Comparison of ENCODE assay signal across 13 mouse cellular contexts in genomic region chr5:116029071-116029470, GRCm38 (mm10). TPM values are rescaled to one million over a fixed set of nuclear protein-coding genes. Genes with fewer than 3 reads are reported as not detected.
DNase-seq lines count a peak whose midpoint lies in the region; ATAC-seq and TF ChIP-seq lines count a peak whose summit lies in the region.
"Had no signal": no experiment of that assay in that cellular context is flagged by ENCODE, and none has a peak within 500 bp of the region (broad histone marks: within the 10 kb centered on the region; RNA-seq: fewer than 3 reads in every experiment).

No protein-coding gene starts in this region.

- no peak overlapping the region for H3K4me2 ChIP-seq in heart, embryonic 16.5 days (ENCODE audit: low read depth, low read length)
- peak overlapping the region; percentile 24 for H3K4me2 ChIP-seq in liver, postnatal 0 days (ENCODE audit: low read depth, low read length)
- H3K4me2 ChIP-seq: midbrain, embryonic 12.5 days had no signal

- peak; percentile 87 for TF ChIP-seq EP300 in liver, postnatal 0 days (IDR thresholded peaks at IDR 0.05; ENCODE audit: low read depth)

- DNase-seq in heart, adult 18-20 months, result no peak
- peak; percentile 50 for DNase-seq in liver, postnatal 0 days
- peak; percentile 67 to 80 for DNase-seq in thymus, postnatal 36 days
- no peak for DNase-seq in hindbrain, embryonic 10.5 days (ENCODE audit: low spot score)
- no peak for DNase-seq in gastrocnemius, postnatal 14 days
- no peak for DNase-seq in embryo, embryonic 10.5 days (ENCODE audit: low spot score)
- DNase-seq: kidney, adult 2 months had no signal

- peaks cover 5% of the 10 kb centered on the region; the same call in 1 of the 2 replicates for H3K4me1 ChIP-seq in heart, embryonic 16.5 days (ENCODE audit: control insufficient read depth, insufficient read depth, low read length)
- H3K4me1 ChIP-seq in liver, postnatal 0 days (ENCODE audit: insufficient read depth), result peaks cover 29% of the 10 kb centered on the region
- H3K4me1 ChIP-seq in hindbrain, embryonic 10.5 days (replicated peaks), result peaks cover 12% of the 10 kb centered on the region

- peak overlapping the region; percentile 11; the same call in 1 of the 2 replicates for H3K27ac ChIP-seq in heart, embryonic 16.5 days (ENCODE audit: low read length)
- peak overlapping the region; percentile 79 for H3K27ac ChIP-seq in liver, postnatal 0 days (ENCODE audit: low read depth)
- no peak overlapping the region for H3K27ac ChIP-seq in hindbrain, embryonic 10.5 days
- H3K27ac ChIP-seq: midbrain, embryonic 12.5 days had no signal

- intact Hi-C loops in gastrocnemius, postnatal 14 days (cut with DNase I; ENCODE audit: low total_unique reads), result no loop called here

- 0 out of 2 replicates have a peak, but pooled peaks have one; percentile 7 for TF ChIP-seq CTCF in liver, postnatal 0 days (IDR thresholded peaks at IDR 0.05; ENCODE audit: low read depth)

- no peaks in the 10 kb centered on the region for H3K9me3 ChIP-seq in heart, embryonic 16.5 days (replicated peaks; ENCODE audit: control insufficient read depth, low read length)
- no peaks in the 10 kb centered on the region for H3K9me3 ChIP-seq in liver, postnatal 0 days (ENCODE audit: low read length)
- H3K9me3 ChIP-seq in hindbrain, embryonic 10.5 days, result no peaks in the 10 kb centered on the region
- H3K9me3 ChIP-seq: midbrain, embryonic 12.5 days had no signal

- no peaks in the 10 kb centered on the region for H3K36me3 ChIP-seq in heart, embryonic 16.5 days (ENCODE audit: control insufficient read depth, insufficient read depth)
- no peaks in the 10 kb centered on the region for H3K36me3 ChIP-seq in liver, postnatal 0 days (replicated peaks; ENCODE audit: insufficient read depth, low read length)
- H3K36me3 ChIP-seq in hindbrain, embryonic 10.5 days, result no peaks in the 10 kb centered on the region
- H3K36me3 ChIP-seq: midbrain, embryonic 12.5 days had no signal

- peaks cover 2% of the 10 kb centered on the region for H3K27me3 ChIP-seq in heart, embryonic 16.5 days (ENCODE audit: control insufficient read depth, insufficient read depth, low read length)
- H3K27me3 ChIP-seq in liver, postnatal 0 days (ENCODE audit: insufficient read depth, low read length), result no peaks in the 10 kb centered on the region
- H3K27me3 ChIP-seq in hindbrain, embryonic 10.5 days (ENCODE audit: insufficient read depth, poor library complexity, severe bottlenecking), result peaks cover 5% of the 10 kb centered on the region; the same call in 1 of the 2 replicates

- no peak; the same call in 1 of the 2 replicates for ATAC-seq in heart, embryonic 16.5 days (replicated peaks; ENCODE audit: extremely low read depth, insufficient read depth, low FRiP score)
- peak; percentile 21 for ATAC-seq in erythroblast, adult 5-6 weeks (replicated peaks; ENCODE audit: low FRiP score, poor library complexity, severe bottlenecking)
- ATAC-seq in liver, postnatal 0 days, result peak; percentile 22

- no peak overlapping the region for H3K4me3 ChIP-seq in heart, embryonic 16.5 days (ENCODE audit: low read length)
- no peak overlapping the region for H3K4me3 ChIP-seq in liver, postnatal 0 days (ENCODE audit: low read depth, low read length)
- no peak overlapping the region for H3K4me3 ChIP-seq in hindbrain, embryonic 10.5 days
- H3K4me3 ChIP-seq: midbrain, embryonic 12.5 days had no signal

- H3K9ac ChIP-seq in heart, embryonic 16.5 days (ENCODE audit: low read length), result no peak overlapping the region
- H3K9ac ChIP-seq in liver, postnatal 0 days (replicated peaks), result no peak overlapping the region
- H3K9ac ChIP-seq: midbrain, embryonic 12.5 days had no signal

- 36% methylated on average over 7 of the region's 7 CpGs for WGBS in heart, embryonic 16.5 days
- WGBS in liver, postnatal 0 days (ENCODE audit: insufficient replicate concordance), result 31% methylated on average over 7 of the region's 7 CpGs
- 79% methylated on average over 7 of the region's 7 CpGs for WGBS in hindbrain, embryonic 10.5 days

RNA-seq across cellular contexts. Expression of gene Prkab1, which starts 4.8 kb away (rescaled TPM):
- 37.8 and 43.9 TPM in 2 replicates for polyA plus RNA-seq in heart, embryonic 16.5 days (2015; fragmentation: Nextera tagmentation; extraction: Ambion mirVana)
- total RNA-seq in heart, adult 18-20 months (2021), result 10 to 100 TPM; 48.7 to 59.5 TPM
- 71.5 and 102 TPM in 2 replicates for total RNA-seq in erythroblast, adult 5-6 weeks (2015; ENCODE audit: low replicate concordance)
- 50.3 and 72.4 TPM in 2 replicates for total RNA-seq in erythroblast, adult 5-6 weeks (2017; ENCODE audit: low replicate concordance)
- polyA plus RNA-seq in liver, postnatal 0 days (2015; fragmentation: Nextera tagmentation; extraction: Ambion mirVana), result 51.6 and 51.8 TPM in 2 replicates
- 68.3 and 72.0 TPM in 2 replicates for polyA plus RNA-seq in hindbrain, embryonic 10.5 days (2016; fragmentation: Nextera tagmentation; extraction: Ambion mirVana)
- total RNA-seq in gastrocnemius, postnatal 14 days (2021), result 10 to 100 TPM; 13.1 to 14.1 TPM

RNA-seq across cellular contexts. Expression of gene Tmem233, which starts 54.0 kb away (rescaled TPM):
- polyA plus RNA-seq in heart, embryonic 16.5 days (2015; fragmentation: Nextera tagmentation; extraction: Ambion mirVana), result not detected in 2 replicates
- total RNA-seq in heart, adult 18-20 months (2021), result not detected
- not detected in 2 replicates for total RNA-seq in erythroblast, adult 5-6 weeks (2015; ENCODE audit: low replicate concordance)
- total RNA-seq in erythroblast, adult 5-6 weeks (2017; ENCODE audit: low replicate concordance), result not detected in 2 replicates
- polyA plus RNA-seq in liver, postnatal 0 days (2015; fragmentation: Nextera tagmentation; extraction: Ambion mirVana), result not detected in 2 replicates
- not detected in 2 replicates for polyA plus RNA-seq in hindbrain, embryonic 10.5 days (2016; fragmentation: Nextera tagmentation; extraction: Ambion mirVana)
- 10 to 100 TPM; 54.1 to 75.2 TPM for total RNA-seq in gastrocnemius, postnatal 14 days (2021)
- total RNA-seq: layer of hippocampus, adult 8-10 months had no signal
- polyA plus RNA-seq: embryonic facial prominence, embryonic 11.5 days; heart, postnatal 0 days; midbrain, embryonic 12.5 days had no signal

Comparison
In these comparisons a context has a peak if more than half of its experiments do, and no peak if none do; other contexts are left out.
1. DNase-seq: peak in liver, postnatal 0 days (single experiment) and thymus, postnatal 36 days (2 of 2); none in heart, adult 18-20 months (0 of 2), hindbrain, embryonic 10.5 days (single experiment), gastrocnemius, postnatal 14 days (single experiment) and embryo, embryonic 10.5 days (single experiment).
2. RNA of gene Tmem233, which starts 54.0 kb away (total RNA-seq): 54.1 to 75.2 TPM in gastrocnemius, postnatal 14 days; not detected in heart, adult 18-20 months and not detected in erythroblast, adult 5-6 weeks; every median in the first group is over 10 times any median in the second.